In the genomic region with DNA sequence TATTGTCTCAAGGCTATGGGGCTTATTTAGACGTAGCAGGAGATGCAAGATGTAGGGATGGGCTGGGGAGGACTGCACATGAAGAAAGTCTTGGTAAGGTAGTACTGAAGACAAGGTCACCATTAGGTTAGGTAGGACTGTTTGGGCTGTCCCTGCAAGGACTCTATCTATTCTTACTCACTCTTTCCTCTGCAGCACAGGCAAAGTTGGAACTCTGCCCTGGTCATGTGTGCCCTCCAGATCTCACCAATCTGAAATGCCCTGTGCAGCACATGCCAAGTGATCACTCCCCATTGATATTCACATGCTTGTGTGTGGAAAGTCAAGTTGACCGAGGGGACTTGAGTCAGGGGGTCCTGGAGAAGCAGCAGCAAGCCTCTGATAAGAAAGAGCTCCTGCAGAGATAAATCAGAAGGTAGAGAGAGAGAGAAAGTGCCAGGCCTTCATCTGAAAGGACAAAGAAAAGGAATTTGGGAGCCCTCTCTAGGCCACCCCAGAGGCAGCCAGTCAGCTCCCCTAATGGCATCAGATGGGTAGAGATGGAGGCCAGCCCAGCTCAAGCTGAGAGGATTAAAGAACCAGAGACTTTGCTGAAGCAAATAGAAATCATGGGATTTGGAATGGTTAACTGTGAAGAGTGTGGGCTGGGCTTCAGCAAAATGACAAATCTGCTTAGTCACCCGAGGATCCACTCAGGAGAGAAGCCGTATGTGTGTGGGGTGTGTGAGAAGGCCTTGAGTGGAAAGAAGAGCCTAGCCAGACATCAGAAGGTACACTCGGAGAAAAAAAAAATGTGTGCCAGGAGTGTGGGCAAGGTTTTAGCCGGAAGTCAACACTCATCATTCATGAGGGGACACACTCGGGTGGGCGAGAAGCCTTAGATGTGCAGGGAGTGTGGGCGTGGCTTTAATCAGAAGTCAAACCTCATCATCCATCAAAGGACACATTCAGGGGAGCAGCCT, we compare ENCODE assay signal across 12 mouse cellular contexts.
A peak's percentile ranks its signal among the peaks of the same experiment; 100 is the strongest.
DNase-seq lines count a peak whose midpoint lies in the region; ATAC-seq and TF ChIP-seq lines count a peak whose summit lies in the region.
"Had no signal": no experiment of that assay in that cellular context is flagged by ENCODE, and none has a peak within 500 bp of the region (broad histone marks: within the 10 kb centered on the region; RNA-seq: fewer than 3 reads in every experiment).

No protein-coding gene starts in this region.

- H3K9me3 ChIP-seq in hindbrain, postnatal 0 days (ENCODE audit: low read length) = no peaks in the 10 kb centered on the region
- H3K9me3 ChIP-seq in hindbrain, embryonic 10.5 days = no peaks in the 10 kb centered on the region
- no peaks in the 10 kb centered on the region for H3K9me3 ChIP-seq in forebrain, embryonic 16.5 days (ENCODE audit: control insufficient read depth, low read length)
- H3K9me3 ChIP-seq: neural tube, embryonic 13.5 days had no signal

- intact Hi-C loops in left cerebral cortex, postnatal 25 days (cut with DNase I) = loop anchor here (1.0 kb wide), 2 partner anchors 30 to 173 kb away; no protein-coding TSS in a partner anchor
- intact Hi-C loops in heart, postnatal 25 days (cut with DNase I) = loop anchor here (5.0 kb wide), 1 partner anchor 62 kb away; the partner anchor contains the start of genes Dzank1 and Polr3f

- no peak overlapping the region for H3K9ac ChIP-seq in hindbrain, postnatal 0 days (replicated peaks; ENCODE audit: low read length)
- no peak overlapping the region for H3K9ac ChIP-seq in forebrain, embryonic 16.5 days (replicated peaks; ENCODE audit: low read depth, low read length)
- H3K9ac ChIP-seq: neural tube, embryonic 13.5 days had no signal

- no peak for TF ChIP-seq CTCF in hindbrain, postnatal 0 days (IDR thresholded peaks at IDR 0.05; ENCODE audit: low read depth)

- H3K27me3 ChIP-seq in hindbrain, postnatal 0 days (ENCODE audit: insufficient read depth, low read length) = no peaks in the 10 kb centered on the region
- no peaks in the 10 kb centered on the region for H3K27me3 ChIP-seq in hindbrain, embryonic 10.5 days (ENCODE audit: insufficient read depth, poor library complexity, severe bottlenecking)
- no peaks in the 10 kb centered on the region for H3K27me3 ChIP-seq in forebrain, embryonic 16.5 days (replicated peaks; ENCODE audit: control insufficient read depth, insufficient read depth, low read length)

- H3K4me3 ChIP-seq in hindbrain, postnatal 0 days (ENCODE audit: low read length) = no peak overlapping the region
- no peak overlapping the region for H3K4me3 ChIP-seq in hindbrain, embryonic 10.5 days
- no peak overlapping the region for H3K4me3 ChIP-seq in forebrain, embryonic 16.5 days (replicated peaks; ENCODE audit: low read length)
- H3K4me3 ChIP-seq: neural tube, embryonic 13.5 days had no signal

- no peaks in the 10 kb centered on the region for H3K36me3 ChIP-seq in hindbrain, postnatal 0 days (ENCODE audit: insufficient read depth, low read length)
- no peaks in the 10 kb centered on the region for H3K36me3 ChIP-seq in hindbrain, embryonic 10.5 days
- no peaks in the 10 kb centered on the region for H3K36me3 ChIP-seq in forebrain, embryonic 16.5 days (ENCODE audit: control insufficient read depth, insufficient read depth)

- H3K27ac ChIP-seq in hindbrain, postnatal 0 days = no peak overlapping the region
- H3K27ac ChIP-seq in hindbrain, embryonic 10.5 days = no peak overlapping the region
- H3K27ac ChIP-seq in forebrain, embryonic 16.5 days (ENCODE audit: low read length) = no peak overlapping the region
- H3K27ac ChIP-seq: neural tube, embryonic 13.5 days had no signal

- 0 out of 2 replicates have a peak, but pooled peaks have one; percentile 31 for ATAC-seq in hindbrain, postnatal 0 days
- no peak for ATAC-seq in forebrain, embryonic 16.5 days

- no peak overlapping the region for H3K4me2 ChIP-seq in hindbrain, postnatal 0 days (ENCODE audit: low read depth, low read length)
- no peak overlapping the region for H3K4me2 ChIP-seq in forebrain, embryonic 16.5 days (ENCODE audit: low read length)
- H3K4me2 ChIP-seq: neural tube, embryonic 13.5 days had no signal

- peak; percentile 19 for DNase-seq in hindbrain, postnatal 0 days (ENCODE audit: low spot score)
- no peak for DNase-seq in hindbrain, embryonic 10.5 days (ENCODE audit: low spot score)
- peak; percentile 24 for DNase-seq in adipocyte (ENCODE audit: low spot score)
- DNase-seq in frontal cortex, postnatal 14 days (ENCODE audit: low spot score in 2 of 2) = peak; percentile 41
- peak; percentile 66 to 96 for DNase-seq in left cerebral cortex, postnatal 25 days (ENCODE audit: low spot score in 2 of 2)
- no peak for DNase-seq in heart, postnatal 25 days (ENCODE audit: low spot score)
- no peak for DNase-seq in thymus, postnatal 0 days (ENCODE audit: low spot score)
- DNase-seq: heart, postnatal 10 days; kidney, adult 11 months; lung, adult 2 months had no signal

- WGBS in hindbrain, postnatal 0 days = 67% methylated on average over 9 of the region's 9 CpGs
- 76% methylated on average over 9 of the region's 9 CpGs for WGBS in hindbrain, embryonic 10.5 days
- 82% methylated on average over 9 of the region's 9 CpGs for WGBS in forebrain, embryonic 16.5 days

- no peaks in the 10 kb centered on the region for H3K4me1 ChIP-seq in hindbrain, postnatal 0 days (ENCODE audit: insufficient read depth, low read length)
- no peaks in the 10 kb centered on the region for H3K4me1 ChIP-seq in hindbrain, embryonic 10.5 days (replicated peaks)
- no peaks in the 10 kb centered on the region for H3K4me1 ChIP-seq in forebrain, embryonic 16.5 days (replicated peaks; ENCODE audit: control insufficient read depth, insufficient read depth, low read length)

Comparison
In these comparisons a context has a peak if more than half of its experiments do, and no peak if none do; other contexts are left out.
1. DNase-seq: peak in hindbrain, postnatal 0 days (single experiment), adipocyte (single experiment), frontal cortex, postnatal 14 days (2 of 2) and left cerebral cortex, postnatal 25 days (2 of 2); none in hindbrain, embryonic 10.5 days (single experiment), heart, postnatal 25 days (single experiment) and thymus, postnatal 0 days (single experiment).